Mouse (Mus musculus) kidney, postnatal 36 days (tissue): ENCODE measurements around the gene Hoxd13.
A peak's percentile ranks its signal among the peaks of the same experiment; 100 is the strongest.

Experiments
- DNase-seq, 2 experiments: peaks; one replicate each; pipeline ENCODE4 v3.0.0; 2021 to 2022; ENCODE audit warnings: mixed read lengths in 2 of 2

Hoxd13 gene

GRCm38 (mm10) chr2:74667842-74668357 is at the start of gene Hoxd13:
Gene Hoxd13 (plus strand): TSS chr2:74668310.
- DNase-seq = no peak

DNA sequence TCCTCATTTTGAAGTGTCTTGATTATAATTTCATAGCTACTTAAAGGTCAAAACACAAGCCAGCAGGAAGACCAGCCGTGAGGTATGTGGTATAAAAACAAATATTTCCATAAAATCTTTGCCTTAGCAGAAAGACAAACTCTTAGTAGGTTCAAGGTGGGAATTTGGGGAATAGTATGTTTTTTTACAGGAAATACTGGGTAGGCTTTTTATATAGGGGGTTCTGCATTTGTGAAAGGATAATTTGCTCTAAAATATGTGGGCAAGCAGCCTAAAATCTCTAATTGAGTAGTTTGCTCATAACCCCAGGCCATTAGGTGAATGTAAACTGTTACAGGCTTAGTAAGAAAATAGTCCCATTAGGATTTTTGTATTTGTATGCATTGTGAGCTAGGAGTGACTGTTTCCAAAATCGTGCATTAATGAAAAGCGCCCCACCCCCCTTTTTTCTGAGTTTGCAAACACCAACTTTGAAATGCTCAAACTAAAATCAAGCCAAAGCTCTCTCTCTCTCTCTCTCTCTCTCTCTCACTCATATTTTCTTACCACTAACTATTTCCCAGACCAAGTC is 48.3 kb upstream of the Hoxd13 start:
- DNase-seq = no peak

- DNase-seq = no peak
Measured at GRCm38 (mm10) chr2:74620368-74620767, 47.7 kb upstream of the Hoxd13 start.

DNA sequence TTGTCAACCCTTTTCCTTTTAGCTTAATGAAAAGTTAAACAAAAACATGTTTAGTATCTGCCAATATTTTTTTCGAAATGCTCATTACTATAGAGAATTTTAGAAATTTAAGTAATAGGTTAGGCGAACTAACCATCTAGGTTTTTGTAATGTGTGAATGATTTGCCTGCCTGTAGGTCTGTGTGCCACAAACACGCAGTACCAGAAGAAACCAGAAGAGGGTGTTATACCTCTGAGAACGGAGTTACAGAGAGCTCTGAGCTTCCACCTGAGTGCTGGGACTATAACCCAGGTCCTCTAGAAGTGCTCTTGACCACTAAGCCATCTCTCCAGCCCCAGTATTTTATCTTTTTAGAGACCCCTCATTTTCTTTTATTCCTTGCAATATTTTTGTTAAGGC is 32.7 kb upstream of the Hoxd13 start:
- no peak for DNase-seq

DNA sequence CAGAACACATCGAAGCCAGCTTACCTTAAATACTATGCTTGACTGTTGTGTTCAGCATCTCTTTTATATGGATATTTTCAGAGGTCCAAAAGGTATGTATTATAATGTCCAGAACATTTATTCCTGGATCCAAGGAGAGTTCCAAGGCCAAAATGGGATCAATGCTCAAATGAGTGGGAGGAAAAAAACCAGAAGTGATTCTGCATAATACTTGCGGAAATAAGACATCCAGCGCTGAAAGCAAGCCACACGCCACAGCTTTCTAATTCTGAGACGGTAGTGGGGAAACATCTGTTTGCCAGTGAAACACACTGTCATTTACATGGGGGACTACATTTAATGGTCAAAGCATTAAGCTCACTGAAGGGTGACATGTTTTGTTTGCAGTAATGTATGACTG is 25.7 kb upstream of the Hoxd13 start:
- no peak for DNase-seq

- DNase-seq = no peak
Measured at GRCm38 (mm10) chr2:74645631-74646030, 22.5 kb upstream of the Hoxd13 start.

DNA sequence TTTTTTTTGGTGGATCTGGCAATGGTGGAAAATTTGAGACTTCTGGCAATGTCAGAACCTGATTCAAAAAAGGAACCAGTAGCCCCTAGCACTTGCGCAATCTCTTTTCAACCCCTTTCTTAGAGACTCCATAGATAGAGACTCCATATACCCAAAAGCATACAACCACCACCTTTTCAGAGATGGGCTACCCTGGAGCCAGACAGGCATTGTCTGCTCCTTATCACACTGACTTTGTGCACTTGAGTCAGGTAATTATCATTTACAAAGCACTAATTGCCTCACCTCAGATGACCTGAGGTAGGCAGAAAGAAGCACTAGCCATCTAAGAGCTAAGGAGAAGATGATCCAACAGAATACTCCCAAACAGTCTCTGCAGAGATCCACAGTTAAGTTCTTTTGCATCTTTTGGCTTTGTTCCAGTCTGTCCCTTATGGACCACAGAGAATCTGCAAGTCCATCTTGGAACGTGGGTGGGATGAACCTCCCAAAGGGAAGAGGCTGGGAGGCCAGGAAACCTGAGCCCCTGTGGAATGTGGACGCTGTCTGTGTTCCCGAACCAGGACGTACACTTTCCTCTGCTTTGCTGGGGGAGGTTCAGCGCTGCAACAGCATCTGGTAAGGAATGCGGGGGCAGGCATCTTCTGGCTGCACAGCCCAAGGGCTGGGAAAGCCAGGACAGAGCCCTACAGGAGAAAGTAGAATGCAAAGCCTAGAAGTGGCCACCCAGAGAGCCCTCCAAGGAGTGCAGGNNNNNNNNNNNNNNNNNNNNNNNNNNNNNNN is 20.8 kb upstream of the Hoxd13 start:
- DNase-seq = no peak

DNA sequence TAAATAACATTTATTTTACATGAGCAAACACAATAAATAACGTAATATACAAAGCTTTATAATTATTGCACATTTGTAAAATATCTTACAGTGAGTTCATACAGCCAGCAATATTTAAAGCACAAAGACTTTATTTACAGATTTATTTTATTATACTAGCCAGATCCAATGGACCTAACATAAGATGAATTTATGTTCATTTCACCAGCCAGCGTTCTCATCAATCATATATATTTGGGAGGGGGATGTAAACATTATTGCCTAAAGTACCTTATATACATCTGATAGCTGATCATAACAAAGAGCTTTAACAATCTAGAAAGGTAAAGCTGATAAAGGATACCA is 15.1 kb upstream of the Hoxd13 start:
- no peak for DNase-seq

DNA sequence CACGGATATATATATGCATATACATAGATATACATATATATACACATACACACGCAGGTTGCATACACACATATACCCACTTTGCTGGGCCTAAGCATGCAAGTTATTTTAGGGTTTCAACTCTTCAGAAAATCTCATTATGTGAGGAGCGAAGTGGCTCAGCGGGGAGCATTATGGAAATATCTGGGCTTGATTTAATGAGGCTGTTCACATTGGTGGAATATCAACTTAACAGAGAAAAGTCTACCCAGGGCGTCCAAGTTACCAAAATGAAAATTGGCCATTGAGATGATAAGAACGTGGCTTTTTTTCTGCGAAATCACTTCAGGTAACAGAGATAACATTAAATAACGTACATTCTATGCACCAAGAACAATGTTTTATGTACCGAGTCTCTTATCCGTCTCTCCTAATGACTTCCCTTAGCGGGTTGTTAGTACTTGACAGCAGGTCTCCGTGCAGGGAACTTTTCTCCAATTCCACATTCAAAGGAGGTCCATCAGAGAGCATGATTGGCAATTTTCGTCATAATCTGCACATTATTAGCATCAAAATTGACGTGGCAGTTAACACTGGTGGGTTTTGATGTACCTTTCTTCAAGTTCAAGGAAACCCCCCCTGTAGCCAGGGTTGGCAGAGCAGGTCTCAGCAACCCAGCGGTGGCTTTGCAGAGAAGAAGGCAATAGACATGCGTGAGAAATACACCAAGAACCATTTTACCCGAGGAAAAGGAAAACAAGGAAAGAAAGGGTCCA is 14.2 kb upstream of the Hoxd13 start:
- no peak for DNase-seq

DNA sequence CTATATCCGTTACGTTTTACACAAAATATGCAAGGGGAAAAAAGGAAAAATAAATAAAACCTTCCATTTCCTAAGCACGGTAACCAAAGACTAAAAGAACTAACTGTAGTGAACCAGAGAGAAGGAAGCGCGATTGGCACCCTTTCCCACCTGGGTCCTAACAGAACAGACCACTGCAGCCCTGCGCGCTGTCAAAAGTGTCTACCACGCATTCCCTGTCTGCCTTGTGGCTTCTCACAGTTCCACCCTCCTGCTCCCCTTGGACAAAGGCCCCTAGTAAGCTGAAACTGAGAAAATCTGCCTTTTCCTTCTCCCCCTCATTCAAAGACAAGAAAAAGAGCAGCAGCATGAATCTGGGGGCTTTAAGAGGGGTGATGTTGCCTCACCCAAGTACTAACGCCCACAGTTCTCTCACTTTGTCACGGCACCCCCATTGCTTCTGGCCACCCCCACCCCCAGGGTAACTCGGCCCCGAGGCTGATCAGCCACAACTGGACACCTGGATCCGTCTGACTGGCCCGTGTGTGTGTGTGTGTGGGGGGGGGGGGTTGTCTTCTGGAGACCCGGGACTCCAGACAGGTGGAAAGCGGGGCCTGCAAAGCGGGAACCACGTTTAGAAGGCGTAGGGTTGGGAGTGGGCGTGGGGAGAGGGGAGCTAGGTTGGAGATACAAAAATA is 13.2 kb upstream of the Hoxd13 start:
- DNase-seq = no peak

DNA sequence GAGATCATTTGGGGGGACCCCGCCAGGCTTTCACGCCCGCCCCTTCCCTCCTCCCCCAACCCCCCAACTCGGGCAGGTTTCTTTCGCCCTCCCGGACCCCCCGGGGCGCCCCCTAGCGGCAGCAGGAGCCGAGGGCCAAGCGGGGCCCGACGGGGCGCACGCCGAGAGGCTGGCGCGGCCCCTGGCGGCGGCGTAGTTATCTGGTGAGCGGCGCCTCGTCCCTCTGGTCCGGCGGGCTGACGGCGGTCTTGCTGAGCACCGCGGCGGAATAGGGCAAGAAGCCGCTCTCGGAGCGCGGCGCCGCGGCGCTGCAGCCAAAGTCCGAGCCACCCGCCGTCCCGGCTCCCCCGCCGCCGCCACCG is 12.7 kb upstream of the Hoxd13 start:
- peak in 1 of 2 experiments; percentile 77 for DNase-seq

GRCm38 (mm10) chr2:74655821-74656631 is 12.1 kb upstream of the Hoxd13 start:
- DNase-seq = no peak

DNA sequence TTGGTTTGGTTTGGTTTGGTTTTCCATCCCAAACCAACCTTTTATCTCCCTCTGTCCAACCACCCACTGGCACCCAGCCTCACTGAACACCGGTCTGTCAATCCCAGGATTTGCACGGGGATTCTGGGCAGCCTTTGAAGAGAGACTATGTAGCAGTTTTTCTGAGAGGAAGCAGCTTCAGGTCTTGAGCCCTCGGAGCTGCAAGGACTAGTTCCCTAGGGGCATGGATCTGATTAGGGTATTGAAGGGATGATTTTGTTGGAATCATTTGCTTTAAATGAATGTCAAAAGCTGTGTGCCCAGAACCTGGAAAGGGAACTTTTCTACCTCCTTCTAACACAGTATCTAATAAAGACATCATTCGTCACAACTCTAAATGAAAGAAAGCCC is 11.5 kb upstream of the Hoxd13 start:
- DNase-seq = no peak

- DNase-seq = no peak
Measured at GRCm38 (mm10) chr2:74657251-74658023, 10.7 kb upstream of the Hoxd13 start.

DNA sequence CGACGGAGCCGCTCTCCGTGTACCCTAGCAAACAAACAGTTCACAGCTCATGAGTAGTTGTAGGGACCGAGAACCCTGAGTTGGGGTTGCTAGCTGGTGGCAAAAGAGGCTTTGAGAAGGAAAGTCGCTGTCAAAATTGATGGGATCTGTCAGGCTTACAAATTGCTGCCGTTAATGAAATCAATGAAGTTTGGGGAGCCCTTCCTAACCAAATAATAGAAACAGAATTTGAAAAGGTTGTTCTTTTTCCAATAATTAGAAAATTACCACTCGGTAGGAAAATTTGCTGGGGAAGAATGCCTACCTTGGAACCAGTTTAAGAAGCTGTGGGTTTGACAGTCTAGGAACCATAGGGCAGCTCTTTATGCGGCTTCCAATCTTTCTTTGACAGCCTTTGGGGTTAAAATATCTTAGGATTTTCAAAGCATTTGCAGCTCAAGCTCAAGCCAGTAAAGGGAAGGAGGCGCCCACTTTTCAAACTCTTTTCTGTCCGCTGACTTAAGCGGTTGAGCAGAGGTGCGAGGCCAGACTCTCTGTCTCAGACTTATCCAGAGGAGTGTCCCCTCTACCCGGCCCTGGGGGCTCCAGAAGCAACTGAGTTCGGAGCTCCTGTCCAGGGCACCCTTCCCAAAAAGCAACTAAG is 10.0 kb upstream of the Hoxd13 start:
- no peak for DNase-seq

DNA sequence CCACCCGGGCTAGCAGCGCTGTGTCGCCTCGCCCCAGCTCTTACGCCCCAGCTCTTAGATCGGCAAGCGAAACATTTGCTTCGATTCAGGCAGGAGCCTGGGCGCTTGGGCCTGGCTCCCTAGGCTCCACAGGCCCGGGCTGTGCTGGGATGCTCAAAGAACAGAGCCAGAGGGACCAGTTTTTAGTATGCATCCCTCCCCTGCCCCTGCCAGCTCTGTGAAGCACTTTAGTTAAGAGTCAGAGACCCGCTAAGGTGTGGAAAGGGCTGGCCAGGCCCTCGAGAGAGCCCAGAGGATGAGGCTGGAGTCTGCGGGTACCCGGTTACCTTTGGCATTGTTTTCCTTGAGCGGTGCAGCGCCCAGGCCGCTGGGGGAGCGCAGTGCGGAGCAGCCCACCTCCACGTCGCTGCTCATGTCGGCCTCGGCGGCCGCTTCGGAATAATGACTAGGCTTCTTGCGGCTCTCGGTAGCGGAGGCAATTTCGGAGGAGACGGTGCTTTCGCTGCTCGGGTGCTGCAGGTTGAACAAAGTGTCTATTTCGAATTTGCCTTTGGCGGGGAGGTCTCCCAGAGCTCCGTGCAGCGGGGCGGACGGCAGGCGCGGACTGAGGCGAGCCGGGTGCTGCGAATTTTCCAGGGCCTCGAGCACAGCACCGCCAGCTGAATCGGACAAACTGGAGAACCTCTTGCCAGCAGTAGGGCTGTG is 9.3 kb upstream of the Hoxd13 start:
- DNase-seq = no peak

GRCm38 (mm10) chr2:74659507-74660005 is 8.6 kb upstream of the Hoxd13 start, which contains the start of gene Evx2:
Gene Evx2 (minus strand): TSS chr2:74659557.
- no peak for DNase-seq

GRCm38 (mm10) chr2:74660421-74661375 is 7.4 kb upstream of the Hoxd13 start:
- no peak for DNase-seq

DNA sequence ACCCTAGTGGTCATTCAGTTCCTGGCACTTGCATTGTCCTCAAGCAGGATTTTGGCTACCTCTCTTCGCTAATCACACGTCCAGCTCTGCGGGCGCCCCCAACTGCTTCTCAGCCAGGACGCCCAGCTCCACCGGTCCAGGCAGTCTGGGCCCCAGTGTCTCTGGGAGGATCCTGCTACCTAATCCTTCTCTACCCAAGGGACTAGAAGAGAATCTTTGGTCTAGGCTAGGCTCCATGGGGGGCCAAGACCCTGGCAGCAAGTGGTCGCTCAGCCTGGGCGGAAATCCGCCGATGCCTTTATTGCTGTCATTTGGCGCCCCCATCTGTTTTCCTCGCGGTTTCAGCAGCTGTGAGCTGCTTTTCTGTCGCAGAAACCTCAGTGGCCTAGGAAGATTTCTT is 6.4 kb upstream of the Hoxd13 start:
- DNase-seq = peak in 1 of 2 experiments; percentile 62
